Mouse (Mus musculus): ENCODE data around the gene Maml2. TPM values are rescaled to one million over a fixed set of nuclear protein-coding genes. Genes with fewer than 3 reads are reported as not detected.

The Maml2 gene
- polyA plus RNA-seq, 1 experiment from 2014 or later = 10.3 TPM

GRCm38 (mm10) chr9:13506956-13507821 is 209.4 kb downstream of the Maml2 start:
- Histone ChIP-seq H3K27ac (ENCODE audit: low read depth, low read length) (no peak overlapping the region), H3K9ac (ENCODE audit: low read length) (no peak overlapping the region), H3K27me3 (ENCODE audit: control insufficient read depth, insufficient read depth, low read length) (no peaks in the 10 kb centered on the region), H3K36me3 (ENCODE audit: control insufficient read depth, insufficient read depth, low read length) (no peaks in the 10 kb centered on the region), H3K4me2 (no peak overlapping the region), H3K9me3 (ENCODE audit: control insufficient read depth, low read length) (no peaks in the 10 kb centered on the region), H3K4me1 (ENCODE audit: control insufficient read depth, insufficient read depth, low read length) (no peaks in the 10 kb centered on the region), H3K4me3 (ENCODE audit: low read depth, low read length) (no peak overlapping the region)
- no peak for ATAC-seq (ENCODE audit: low FRiP score)
- no peak for DNase-seq (ENCODE audit: low spot score, missing footprints)
- WGBS = 81% methylated on average over 6 of the region's 6 CpGs

GRCm38 (mm10) chr9:13507822-13508188 is 210.0 kb downstream of the Maml2 start:
- Histone ChIP-seq H3K4me1 (ENCODE audit: control insufficient read depth, insufficient read depth, low read length) (no peaks in the 10 kb centered on the region; the same call in 1 of the 2 replicates), H3K27ac (ENCODE audit: low read depth, low read length) (no peak overlapping the region), H3K4me3 (ENCODE audit: low read depth, low read length) (no peak overlapping the region), H3K27me3 (ENCODE audit: control insufficient read depth, insufficient read depth, low read length) (no peaks in the 10 kb centered on the region), H3K36me3 (ENCODE audit: control insufficient read depth, insufficient read depth, low read length) (no peaks in the 10 kb centered on the region), H3K9me3 (ENCODE audit: control insufficient read depth, low read length) (no peaks in the 10 kb centered on the region), H3K4me2 (no peak overlapping the region), H3K9ac (ENCODE audit: low read length) (no peak overlapping the region)
- DNase-seq (ENCODE audit: low spot score, missing footprints) (no peak), ATAC-seq (ENCODE audit: low FRiP score) (no peak)
- WGBS = 92% methylated on average over 9 of the region's 9 CpGs

DNA sequence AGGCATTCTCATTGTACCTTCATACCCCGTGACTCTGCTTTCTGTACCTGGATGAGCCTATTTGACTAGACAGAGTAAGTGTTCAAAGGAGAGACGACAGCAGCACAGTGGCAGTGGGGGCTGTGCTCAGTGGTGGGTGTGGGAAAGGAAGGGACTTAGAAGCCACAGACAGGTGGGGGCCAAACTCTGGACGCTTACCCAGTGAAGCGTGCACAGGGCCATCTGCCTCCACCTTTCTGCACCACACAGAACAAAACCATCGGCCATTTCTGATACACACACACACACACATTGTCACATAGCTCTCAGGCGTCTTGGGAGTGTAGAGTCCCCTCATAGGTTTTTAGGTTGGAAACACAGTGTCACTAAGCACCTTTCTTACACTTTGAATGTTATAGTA is 212.0 kb downstream of the Maml2 start:
- H3K27me3 ChIP-seq (ENCODE audit: control insufficient read depth, insufficient read depth, low read length) = no peaks in the 10 kb centered on the region
- H3K9ac ChIP-seq (ENCODE audit: low read length) = no peak overlapping the region
- peaks cover 4% of the 10 kb centered on the region; the same call in 1 of the 2 replicates for H3K4me1 ChIP-seq (ENCODE audit: control insufficient read depth, insufficient read depth, low read length)
- H3K4me3 ChIP-seq (ENCODE audit: low read depth, low read length) = no peak overlapping the region
- H3K27ac ChIP-seq (ENCODE audit: low read depth, low read length) = no peak overlapping the region
- H3K4me2 ChIP-seq = no peak overlapping the region
- DNase-seq (ENCODE audit: low spot score, missing footprints) = no peak
- 0 out of 2 replicates have a peak, but pooled peaks have one; percentile 42 for ATAC-seq (ENCODE audit: low FRiP score)
- WGBS = 77% methylated on average over 6 of the region's 6 CpGs
- H3K36me3 ChIP-seq (ENCODE audit: control insufficient read depth, insufficient read depth, low read length) = no peaks in the 10 kb centered on the region
- no peaks in the 10 kb centered on the region for H3K9me3 ChIP-seq (ENCODE audit: control insufficient read depth, low read length)

- H3K4me3 ChIP-seq (ENCODE audit: low read depth, low read length) = no peak overlapping the region
- no peaks in the 10 kb centered on the region for H3K27me3 ChIP-seq (ENCODE audit: control insufficient read depth, insufficient read depth, low read length)
- no peak for DNase-seq (ENCODE audit: low spot score, missing footprints)
- H3K4me1 ChIP-seq (ENCODE audit: control insufficient read depth, insufficient read depth, low read length) = peaks cover 4% of the 10 kb centered on the region; the same call in 1 of the 2 replicates
- H3K36me3 ChIP-seq (ENCODE audit: control insufficient read depth, insufficient read depth, low read length) = no peaks in the 10 kb centered on the region
- no peak overlapping the region for H3K9ac ChIP-seq (ENCODE audit: low read length)
- H3K9me3 ChIP-seq (ENCODE audit: control insufficient read depth, low read length) = no peaks in the 10 kb centered on the region
- WGBS = 76% methylated on average over 5 of the region's 5 CpGs
- H3K4me2 ChIP-seq = no peak overlapping the region
- no peak for ATAC-seq (ENCODE audit: low FRiP score)
- no peak overlapping the region for H3K27ac ChIP-seq (ENCODE audit: low read depth, low read length)
Measured at GRCm38 (mm10) chr9:13510621-13511369, 213.0 kb downstream of the Maml2 start.

- no peak overlapping the region for H3K27ac ChIP-seq (ENCODE audit: low read depth, low read length)
- no peaks in the 10 kb centered on the region for H3K27me3 ChIP-seq (ENCODE audit: control insufficient read depth, insufficient read depth, low read length)
- no peaks in the 10 kb centered on the region for H3K9me3 ChIP-seq (ENCODE audit: control insufficient read depth, low read length)
- no peak overlapping the region for H3K9ac ChIP-seq (ENCODE audit: low read length)
- WGBS = 36% methylated on average over 5 of the region's 5 CpGs
- ATAC-seq (ENCODE audit: low FRiP score) = 0 out of 2 replicates have a peak, but pooled peaks have one; percentile 27
- H3K4me3 ChIP-seq (ENCODE audit: low read depth, low read length) = no peak overlapping the region
- H3K36me3 ChIP-seq (ENCODE audit: control insufficient read depth, insufficient read depth, low read length) = no peaks in the 10 kb centered on the region
- no peak for DNase-seq (ENCODE audit: low spot score, missing footprints)
- no peak overlapping the region for H3K4me2 ChIP-seq
- H3K4me1 ChIP-seq (ENCODE audit: control insufficient read depth, insufficient read depth, low read length) = peaks cover 4% of the 10 kb centered on the region; the same call in 1 of the 2 replicates
Measured at GRCm38 (mm10) chr9:13513135-13513534, 215.4 kb downstream of the Maml2 start.

- Histone ChIP-seq H3K9ac (ENCODE audit: low read length) (no peak overlapping the region), H3K4me3 (ENCODE audit: low read depth, low read length) (no peak overlapping the region), H3K36me3 (ENCODE audit: control insufficient read depth, insufficient read depth, low read length) (no peaks in the 10 kb centered on the region), H3K9me3 (ENCODE audit: control insufficient read depth, low read length) (no peaks in the 10 kb centered on the region), H3K27me3 (ENCODE audit: control insufficient read depth, insufficient read depth, low read length) (no peaks in the 10 kb centered on the region), H3K4me1 (ENCODE audit: control insufficient read depth, insufficient read depth, low read length) (peaks cover 4% of the 10 kb centered on the region; the same call in 1 of the 2 replicates), H3K4me2 (no peak overlapping the region), H3K27ac (ENCODE audit: low read depth, low read length) (no peak overlapping the region)
- no peak for ATAC-seq (ENCODE audit: low FRiP score)
- no peak for DNase-seq (ENCODE audit: low spot score, missing footprints)
Measured at GRCm38 (mm10) chr9:13514435-13514834, 216.7 kb downstream of the Maml2 start.

DNA sequence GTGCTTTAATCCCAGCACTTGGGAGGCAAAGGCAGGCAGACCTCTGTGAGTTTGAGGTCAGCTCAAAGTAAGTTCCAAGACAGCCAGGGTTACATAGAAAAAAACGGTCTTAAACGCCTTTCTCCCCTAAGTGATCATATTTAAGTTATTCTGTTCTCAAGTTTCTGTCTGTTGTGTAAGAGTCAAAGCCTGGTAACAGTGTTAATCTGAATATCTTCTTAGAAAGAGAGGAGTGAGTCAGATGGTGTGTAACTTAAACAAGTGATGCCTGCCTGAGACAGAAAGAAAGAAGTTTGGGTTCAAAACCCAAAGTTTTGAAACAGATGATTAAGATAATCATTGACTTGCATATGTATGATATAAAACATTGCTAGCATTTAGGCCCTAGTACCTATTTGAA is 218.2 kb downstream of the Maml2 start:
- H3K4me2 ChIP-seq = no peak overlapping the region

DNA sequence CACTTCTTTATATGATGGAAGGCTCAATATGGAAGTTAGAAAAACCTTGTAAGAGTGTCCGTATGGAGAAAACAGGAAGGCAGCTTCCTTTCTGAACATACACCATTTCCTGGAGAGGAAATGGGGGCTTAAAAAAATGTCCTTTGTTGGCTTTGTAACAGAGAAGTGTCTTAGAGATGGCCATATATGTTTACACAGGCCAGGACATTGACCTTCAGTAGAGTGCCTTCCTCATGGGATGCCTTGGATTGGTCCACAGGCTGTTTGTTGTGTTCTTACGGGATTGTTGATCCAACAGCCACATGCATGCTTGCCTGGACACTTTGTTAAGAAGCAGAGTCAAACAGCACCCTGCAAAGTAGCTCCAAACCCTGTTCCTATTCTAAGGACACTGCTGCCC is 220.3 kb downstream of the Maml2 start:
- ATAC-seq (ENCODE audit: low FRiP score) = no peak
- Histone ChIP-seq H3K27ac (ENCODE audit: low read depth, low read length) (no peak overlapping the region), H3K4me1 (ENCODE audit: control insufficient read depth, insufficient read depth, low read length) (peaks cover 5% of the 10 kb centered on the region; the same call in 1 of the 2 replicates), H3K27me3 (ENCODE audit: control insufficient read depth, insufficient read depth, low read length) (no peaks in the 10 kb centered on the region), H3K9me3 (ENCODE audit: control insufficient read depth, low read length) (no peaks in the 10 kb centered on the region), H3K9ac (ENCODE audit: low read length) (no peak overlapping the region), H3K4me3 (ENCODE audit: low read depth, low read length) (no peak overlapping the region), H3K4me2 (no peak overlapping the region), H3K36me3 (ENCODE audit: control insufficient read depth, insufficient read depth, low read length) (no peaks in the 10 kb centered on the region)
- WGBS = 76% methylated on average over 2 of the region's 2 CpGs
- DNase-seq (ENCODE audit: low spot score, missing footprints) = no peak

More for the DNA sequence above, 218.2 kb downstream of the Maml2 start:
- no peaks in the 10 kb centered on the region for H3K9me3 ChIP-seq (ENCODE audit: control insufficient read depth, low read length)
- 82% methylated on average over 2 of the region's 2 CpGs for WGBS
- no peak overlapping the region for H3K27ac ChIP-seq (ENCODE audit: low read depth, low read length)
- H3K4me3 ChIP-seq (ENCODE audit: low read depth, low read length) = no peak overlapping the region
- no peaks in the 10 kb centered on the region for H3K27me3 ChIP-seq (ENCODE audit: control insufficient read depth, insufficient read depth, low read length)
- DNase-seq (ENCODE audit: low spot score, missing footprints) = no peak
- H3K9ac ChIP-seq (ENCODE audit: low read length) = no peak overlapping the region
- no peaks in the 10 kb centered on the region for H3K36me3 ChIP-seq (ENCODE audit: control insufficient read depth, insufficient read depth, low read length)
- H3K4me1 ChIP-seq (ENCODE audit: control insufficient read depth, insufficient read depth, low read length) = peaks cover 4% of the 10 kb centered on the region; the same call in 1 of the 2 replicates
- no peak for ATAC-seq (ENCODE audit: low FRiP score)

GRCm38 (mm10) chr9:13518441-13518971 is 220.7 kb downstream of the Maml2 start:
- Histone ChIP-seq H3K27me3 (ENCODE audit: control insufficient read depth, insufficient read depth, low read length) (no peaks in the 10 kb centered on the region), H3K27ac (ENCODE audit: low read depth, low read length) (no peak overlapping the region), H3K4me2 (no peak overlapping the region), H3K4me1 (ENCODE audit: control insufficient read depth, insufficient read depth, low read length) (peaks cover 3% of the 10 kb centered on the region; the same call in 1 of the 2 replicates), H3K9ac (ENCODE audit: low read length) (no peak overlapping the region), H3K36me3 (ENCODE audit: control insufficient read depth, insufficient read depth, low read length) (no peaks in the 10 kb centered on the region), H3K9me3 (ENCODE audit: control insufficient read depth, low read length) (no peaks in the 10 kb centered on the region), H3K4me3 (ENCODE audit: low read depth, low read length) (no peak overlapping the region)
- 92% methylated on average over 2 of the region's 2 CpGs for WGBS
- DNase-seq (ENCODE audit: low spot score, missing footprints) (no peak), ATAC-seq (ENCODE audit: low FRiP score) (no peak)

All from midbrain, embryonic 11.5 days (tissue).